Mouse (Mus musculus) heart, embryonic 10.5 days (tissue): ENCODE results near the gene Pou1f1. TPM values are rescaled to one million over a fixed set of nuclear protein-coding genes. Genes with fewer than 3 reads are reported as not detected.

Source experiments
- DNase-seq: peaks from one replicate; pipeline ENCODE4 v3.0.0-alpha.2; 2017; ENCODE audit warnings: low spot score
- H3K27ac ChIP-seq: fragments of 300-500 bp; sonication (generic); 2 replicates; pipeline ENCODE4 v1.5.1; 2016; ENCODE audit warnings: mild to moderate bottlenecking
- H3K27me3 ChIP-seq: fragments of 300-500 bp; sonication (generic); 2 replicates; pipeline ENCODE4 v1.6.1; 2016; ENCODE audit warnings: mild to moderate bottlenecking; ENCODE audit not compliant: poor library complexity, insufficient read depth, severe bottlenecking
- H3K36me3 ChIP-seq: fragments of 300-500 bp; sonication (generic); 2 replicates; pipeline ENCODE4 v1.6.1; 2016; ENCODE audit warnings: mild to moderate bottlenecking, moderate library complexity
- H3K4me1 ChIP-seq: fragments of 300-500 bp; sonication (generic); 2 replicates; pipeline ENCODE4 v1.6.1; 2016; ENCODE audit warnings: mild to moderate bottlenecking
- H3K4me3 ChIP-seq: fragments of 300-500 bp; sonication (generic); 2 replicates; pipeline ENCODE4 v1.5.1; 2016; ENCODE audit warnings: mild to moderate bottlenecking, moderate library complexity
- H3K9me3 ChIP-seq: fragments of 300-500 bp; sonication (generic); 2 replicates; pipeline ENCODE4 v1.6.1; 2016; ENCODE audit warnings: mild to moderate bottlenecking, moderate library complexity
- WGBS: fragments of 180-500 bp; shearing (Covaris S2); methylation state at CpG from one replicate; pipeline ENCODE4 v1.1.7; 2016; 5-methylcytosine and 5-hydroxymethylcytosine counted together
- polyA plus RNA-seq: library from polyadenylated mRNA; unstranded; fragments of >200 nt; fragmentation: Nextera tagmentation; extraction: Ambion mirVana; gene quantifications from 2 replicates; pipeline ENCODE4 v1.2.1, GENCODE M21; 2016

Pou1f1 gene
- polyA plus RNA-seq = not detected in 2 replicates

- H3K9me3 ChIP-seq = no peaks in the 10 kb centered on the region
- H3K4me1 ChIP-seq = no peaks in the 10 kb centered on the region
- no peak within 1 kb of the TSS for H3K4me3 ChIP-seq
- DNase-seq = no peak
- H3K27ac ChIP-seq = no peak within 1 kb of the TSS
- no peaks in the 10 kb centered on the region for H3K36me3 ChIP-seq
- 73% methylated on average over 6 of the region's 6 CpGs for WGBS
- H3K27me3 ChIP-seq = no peaks in the 10 kb centered on the region
Measured at GRCm38 (mm10) chr16:65520211-65520610, at the start of gene Pou1f1. Gene Pou1f1 (plus strand): TSS chr16:65520511.

- no peaks in the 10 kb centered on the region for H3K27me3 ChIP-seq
- 0 out of 2 replicates have a peak, but pooled peaks cover 4% of the 10 kb centered on the region for H3K9me3 ChIP-seq
- DNase-seq = no peak
- no peak overlapping the region for H3K4me3 ChIP-seq
- WGBS = 71% methylated on average over 4 of the region's 4 CpGs
- no peaks in the 10 kb centered on the region for H3K4me1 ChIP-seq
- no peak overlapping the region for H3K27ac ChIP-seq
- no peaks in the 10 kb centered on the region for H3K36me3 ChIP-seq
Measured at GRCm38 (mm10) chr16:65470650-65471049, 49.7 kb upstream of the Pou1f1 start.

DNA sequence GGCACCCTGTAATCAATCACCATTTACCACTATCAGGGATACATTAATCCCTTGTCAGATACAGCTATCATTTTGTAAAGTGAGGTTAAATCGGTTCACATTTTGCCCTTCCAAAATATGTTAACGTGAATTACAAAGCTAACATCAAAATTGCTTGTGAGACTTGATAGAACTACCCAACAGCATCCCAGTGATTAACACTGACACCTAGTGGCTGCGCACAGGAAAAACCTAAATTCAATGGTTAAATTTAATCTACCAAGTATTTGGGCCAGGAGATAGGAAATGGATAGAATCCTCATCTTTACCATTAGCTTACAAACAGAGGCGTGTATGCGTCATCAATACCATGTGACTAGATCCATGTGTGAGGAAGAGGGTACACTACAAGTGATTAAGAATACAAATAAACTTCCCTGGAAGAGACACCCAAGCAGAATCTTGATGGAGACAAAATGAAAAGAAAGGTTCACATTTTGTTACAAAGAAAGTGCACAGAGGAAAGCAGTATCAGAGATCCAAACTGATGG is 47.8 kb upstream of the Pou1f1 start:
- Histone ChIP-seq H3K9me3 (0 out of 2 replicates have a peak, but pooled peaks cover 4% of the 10 kb centered on the region), H3K27me3 (no peaks in the 10 kb centered on the region), H3K36me3 (no peaks in the 10 kb centered on the region), H3K4me3 (no peak overlapping the region), H3K27ac (no peak overlapping the region), H3K4me1 (no peaks in the 10 kb centered on the region)
- 19% methylated on average over 5 of the region's 5 CpGs for WGBS
- no peak for DNase-seq

DNA sequence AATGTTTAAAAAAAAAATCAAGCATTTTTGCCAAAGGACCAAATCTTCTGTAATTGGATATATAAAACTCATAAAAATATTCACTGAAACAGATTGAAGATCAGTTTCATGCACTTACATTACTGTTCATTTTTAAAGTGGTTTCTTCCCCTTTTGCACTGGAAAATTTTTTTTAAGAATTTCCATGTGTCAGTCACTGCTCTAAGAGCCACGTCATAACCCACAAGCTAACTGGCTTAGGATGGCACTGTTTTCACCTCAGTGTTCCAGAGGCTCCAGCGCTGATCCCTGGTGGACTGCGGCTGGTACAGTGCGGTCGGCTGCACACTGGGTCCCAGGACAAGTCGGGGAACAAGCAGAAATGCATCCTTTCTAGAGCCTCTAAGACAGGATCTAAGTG is 34.6 kb upstream of the Pou1f1 start:
- WGBS = 83% methylated on average over 6 of the region's 6 CpGs
- no peaks in the 10 kb centered on the region for H3K36me3 ChIP-seq

GRCm38 (mm10) chr16:65496030-65496429 is 24.3 kb upstream of the Pou1f1 start:
- no peak for DNase-seq
- Histone ChIP-seq H3K4me1 (no peaks in the 10 kb centered on the region), H3K4me3 (no peak overlapping the region), H3K9me3 (no peaks in the 10 kb centered on the region), H3K27ac (no peak overlapping the region), H3K27me3 (no peaks in the 10 kb centered on the region), H3K36me3 (no peaks in the 10 kb centered on the region)
- 66% methylated on average over 5 of the region's 5 CpGs for whole genome bisulfite sequencing

More for the DNA sequence above, 34.6 kb upstream of the Pou1f1 start:
- Histone ChIP-seq H3K27ac (no peak overlapping the region), H3K4me1 (no peaks in the 10 kb centered on the region), H3K4me3 (no peak overlapping the region), H3K27me3 (no peaks in the 10 kb centered on the region), H3K9me3 (no peaks in the 10 kb centered on the region)
- DNase-seq = no peak

DNA sequence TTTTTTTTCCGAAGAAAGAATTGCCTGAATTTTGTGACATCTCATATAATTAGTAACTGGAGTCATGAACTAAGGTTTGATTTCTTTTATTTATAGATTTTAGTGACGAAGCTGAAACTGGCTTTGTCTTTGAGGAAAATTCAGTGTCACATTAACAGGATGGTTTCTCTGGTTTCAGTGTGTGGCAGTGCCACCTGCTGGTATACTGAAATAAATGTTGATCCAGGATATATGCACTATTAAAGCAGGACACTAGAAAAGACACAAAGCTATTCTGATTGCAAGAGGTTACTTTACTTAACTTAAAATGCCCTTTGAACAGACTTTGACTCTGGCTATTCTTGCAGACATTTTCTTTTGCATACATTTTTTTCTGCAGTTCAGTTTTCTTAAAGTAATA is 23.3 kb upstream of the Pou1f1 start:
- no peak overlapping the region for H3K4me3 ChIP-seq
- no peak overlapping the region for H3K27ac ChIP-seq
- 41% methylated on average over 2 of the region's 2 CpGs for WGBS
- H3K36me3 ChIP-seq = no peaks in the 10 kb centered on the region
- H3K9me3 ChIP-seq = no peaks in the 10 kb centered on the region
- DNase-seq = no peak
- no peaks in the 10 kb centered on the region for H3K4me1 ChIP-seq
- no peaks in the 10 kb centered on the region for H3K27me3 ChIP-seq

- WGBS = 66% methylated on average over 7 of the region's 7 CpGs
- Histone ChIP-seq H3K36me3 (no peaks in the 10 kb centered on the region), H3K27me3 (no peaks in the 10 kb centered on the region), H3K4me1 (no peaks in the 10 kb centered on the region), H3K9me3 (no peaks in the 10 kb centered on the region), H3K4me3 (no peak overlapping the region), H3K27ac (no peak overlapping the region)
- DNase-seq = no peak
Measured at GRCm38 (mm10) chr16:65514223-65514622, 6.1 kb upstream of the Pou1f1 start.

DNA sequence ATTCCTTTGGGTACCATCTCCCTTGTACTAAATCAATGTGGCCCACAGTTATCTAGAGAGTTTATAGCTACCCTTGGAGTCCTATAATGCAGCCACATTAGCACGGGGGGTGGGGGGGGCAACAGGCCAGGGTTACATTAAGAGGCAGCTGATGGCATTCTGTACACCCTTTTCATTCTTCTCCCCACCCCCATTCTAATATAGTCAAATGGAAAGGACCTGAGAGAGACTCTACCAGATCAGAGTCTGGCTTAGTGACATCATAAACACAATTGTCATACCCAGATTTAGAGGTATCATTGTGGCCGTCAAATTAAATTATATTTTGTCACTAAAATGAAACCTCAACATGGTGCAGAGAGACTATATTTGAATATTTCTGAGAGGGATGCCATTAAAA is 5.7 kb downstream of the Pou1f1 start:
- DNase-seq = no peak
- H3K36me3 ChIP-seq = no peaks in the 10 kb centered on the region
- H3K9me3 ChIP-seq = no peaks in the 10 kb centered on the region
- H3K27me3 ChIP-seq = no peaks in the 10 kb centered on the region
- H3K4me3 ChIP-seq = no peak overlapping the region
- no peak overlapping the region for H3K27ac ChIP-seq
- H3K4me1 ChIP-seq = no peaks in the 10 kb centered on the region
- WGBS = 90% methylated on average over 2 of the region's 2 CpGs

GRCm38 (mm10) chr16:65526695-65527094 is 6.4 kb downstream of the Pou1f1 start:
- 82% methylated on average over 5 of the region's 5 CpGs for WGBS
- Histone ChIP-seq H3K36me3 (no peaks in the 10 kb centered on the region), H3K27ac (no peak overlapping the region), H3K4me3 (no peak overlapping the region), H3K4me1 (no peaks in the 10 kb centered on the region), H3K9me3 (no peaks in the 10 kb centered on the region), H3K27me3 (no peaks in the 10 kb centered on the region)
- DNase-seq = no peak

GRCm38 (mm10) chr16:65529589-65529988 is 9.3 kb downstream of the Pou1f1 start:
- Histone ChIP-seq H3K9me3 (no peaks in the 10 kb centered on the region), H3K27ac (no peak overlapping the region), H3K27me3 (no peaks in the 10 kb centered on the region), H3K36me3 (no peaks in the 10 kb centered on the region), H3K4me1 (no peaks in the 10 kb centered on the region), H3K4me3 (no peak overlapping the region)
- no peak for DNase-seq
- WGBS = 23% methylated on average over 5 of the region's 5 CpGs

DNA sequence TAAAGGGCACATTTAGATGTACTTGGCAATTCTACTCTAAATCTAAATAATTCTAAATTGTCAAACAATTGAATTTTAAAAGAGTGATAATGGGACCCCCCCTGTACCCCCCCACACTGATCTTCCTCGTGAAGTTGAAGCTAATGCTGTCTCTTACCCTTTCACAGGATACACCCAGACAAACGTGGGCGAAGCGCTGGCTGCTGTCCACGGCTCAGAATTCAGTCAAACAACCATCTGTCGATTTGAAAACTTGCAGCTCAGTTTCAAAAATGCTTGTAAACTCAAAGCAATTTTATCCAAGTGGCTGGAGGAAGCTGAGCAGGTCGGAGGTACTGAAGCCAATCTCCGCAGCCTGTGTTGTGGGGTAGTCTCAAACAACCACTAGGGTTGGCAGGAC is 11.4 kb downstream of the Pou1f1 start:
- Histone ChIP-seq H3K27ac (no peak overlapping the region), H3K4me1 (no peaks in the 10 kb centered on the region), H3K36me3 (no peaks in the 10 kb centered on the region), H3K9me3 (no peaks in the 10 kb centered on the region), H3K27me3 (no peaks in the 10 kb centered on the region), H3K4me3 (no peak overlapping the region)
- WGBS = 68% methylated on average over 8 of the region's 8 CpGs
- no peak for DNase-seq

DNA sequence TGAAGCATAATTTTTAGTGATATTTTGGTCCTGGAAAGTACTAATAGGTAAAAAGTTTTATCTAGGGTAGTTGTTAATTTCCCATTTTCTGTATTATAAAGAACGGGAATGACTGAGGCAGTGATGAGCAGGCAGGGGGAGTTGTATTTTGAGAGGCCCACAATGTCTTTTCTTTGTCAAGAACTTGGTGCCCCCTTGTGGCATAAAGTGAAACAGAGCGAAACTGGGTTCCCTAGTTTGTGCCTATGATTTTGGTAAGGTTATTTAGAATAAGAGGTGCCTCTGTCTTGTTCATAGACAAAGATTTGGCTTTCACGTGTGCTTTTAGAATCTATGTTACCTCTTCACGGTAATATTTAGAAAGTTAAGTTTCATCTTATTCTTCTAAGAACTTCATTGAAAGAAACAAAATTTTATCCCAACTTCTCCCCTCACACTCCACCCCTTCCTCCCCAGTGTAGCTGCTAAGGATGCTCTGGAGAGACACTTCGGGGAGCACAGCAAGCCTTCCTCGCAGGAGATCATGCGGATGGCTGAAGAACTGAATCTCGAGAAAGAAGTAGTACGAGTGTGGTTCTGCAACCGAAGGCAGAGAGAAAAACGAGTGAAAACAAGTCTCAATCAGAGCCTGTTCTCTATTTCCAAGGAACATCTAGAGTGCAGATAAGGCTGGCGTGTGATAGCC is 13.1 kb downstream of the Pou1f1 start:
- Histone ChIP-seq H3K9me3 (no peaks in the 10 kb centered on the region), H3K4me3 (no peak overlapping the region), H3K36me3 (no peaks in the 10 kb centered on the region), H3K27me3 (no peaks in the 10 kb centered on the region), H3K27ac (no peak overlapping the region), H3K4me1 (no peaks in the 10 kb centered on the region)
- DNase-seq = no peak
- WGBS = 35% methylated on average over 12 of the region's 12 CpGs

DNA sequence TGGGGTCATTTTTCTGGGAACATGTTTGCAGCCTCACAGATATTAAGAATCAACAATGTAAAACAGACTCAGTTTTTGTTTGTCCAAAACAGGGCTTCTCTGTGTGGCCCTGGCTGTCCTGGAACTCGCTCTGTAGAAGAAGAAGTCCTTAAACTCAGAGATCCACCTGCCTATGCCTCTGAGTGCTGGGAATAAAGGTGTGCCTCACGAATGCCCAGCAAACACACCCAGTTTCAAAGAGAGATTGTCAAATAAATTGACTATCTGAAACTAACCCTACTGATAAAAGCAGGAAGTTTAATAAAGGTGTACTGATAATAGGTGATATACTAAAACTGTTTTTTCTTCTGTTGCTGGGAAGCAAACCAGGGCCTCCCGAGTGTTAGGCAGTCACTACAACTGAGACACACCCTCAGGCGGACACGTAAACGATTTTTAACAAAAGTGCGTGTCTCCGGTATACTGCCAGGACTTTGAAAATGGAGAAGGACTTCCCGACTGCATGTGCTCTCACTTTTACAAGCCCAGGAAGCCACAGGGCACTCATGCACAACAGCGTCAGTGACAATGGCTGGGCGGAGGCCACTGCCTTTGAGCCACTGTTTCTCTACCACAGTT is 23.5 kb downstream of the Pou1f1 start:
- Histone ChIP-seq H3K36me3 (peaks cover 19% of the 10 kb centered on the region; the same call in 1 of the 2 replicates), H3K4me3 (no peak overlapping the region), H3K9me3 (no peaks in the 10 kb centered on the region), H3K27me3 (no peaks in the 10 kb centered on the region), H3K4me1 (no peaks in the 10 kb centered on the region), H3K27ac (no peak overlapping the region)
- 89% methylated on average over 11 of the region's 11 CpGs for WGBS
- DNase-seq = no peak
